Mouse (Mus musculus) cerebellum, adult 2 months (tissue): ENCODE results near the gene Tm9sf2. TPM values are rescaled to one million over a fixed set of nuclear protein-coding genes. Genes with fewer than 3 reads are reported as not detected.

ENCODE experiments used
- DNase-seq, 2 experiments: peaks; one replicate each; pipeline ENCODE4 v3.0.0; 2021
- H3K27ac ChIP-seq: fragments of 200-500 bp; 2 replicates; pipeline ENCODE4 v1.5.1; 2012; ENCODE audit warnings: low read length, control low read depth, inconsistent platforms; ENCODE audit not compliant: insufficient read depth
- H3K27me3 ChIP-seq: fragments of 200-500 bp; 2 replicates; pipeline ENCODE4 v1.6.1; 2012; ENCODE audit warnings: inconsistent platforms, mild to moderate bottlenecking, low read length, moderate library complexity; ENCODE audit not compliant: control insufficient read depth, insufficient read depth
- H3K4me1 ChIP-seq: fragments of 200-500 bp; 2 replicates; pipeline ENCODE4 v1.6.1; 2011; ENCODE audit warnings: low read length; ENCODE audit not compliant: control insufficient read depth, insufficient read depth
- H3K4me3 ChIP-seq: fragments of 200-500 bp; replicated peaks from 2 replicates; pipeline ENCODE3; 2011; ENCODE audit warnings: mild to moderate bottlenecking, low read depth, low read length, control low read depth; ENCODE audit not compliant: insufficient read depth
- POLR2A ChIP-seq: fragments of 200-500 bp; IDR thresholded peaks from 2 replicates; pipeline ENCODE4 v1.6.1; 2011; ENCODE audit warnings: low read length, control low read depth, borderline replicate concordance; ENCODE audit not compliant: insufficient read depth
- WGBS: fragments of 180-500 bp; shearing (Covaris S2); methylation state at CpG from one replicate; pipeline ENCODE4 v1.1.7; 2018; 5-methylcytosine and 5-hydroxymethylcytosine counted together
- polyA plus RNA-seq: library from polyadenylated mRNA; depleted of rRNA; stranded (reverse); fragments of >200 nt; gene quantifications from 2 replicates; pipeline ENCODE4 v1.2.3, GENCODE M21; 2012; rRNA removed

Tm9sf2 gene
- polyA plus RNA-seq, 1 experiment: 81.4 TPM

- DNase-seq: no peak
- H3K27me3 ChIP-seq: no peaks in the 10 kb centered on the region
- no peak overlapping the region for H3K27ac ChIP-seq
- no peak for TF ChIP-seq POLR2A
- H3K4me1 ChIP-seq: 0 out of 2 replicates have a peak, but pooled peaks cover under 1% of the 10 kb centered on the region
- no peak overlapping the region for H3K4me3 ChIP-seq
- 91% methylated on average over 5 of the region's 5 CpGs for WGBS
Measured at GRCm38 (mm10) chr14:122209177-122209576, 102.3 kb downstream of the Tm9sf2 start.

Other genes with a start within 250 kb of the Tm9sf2 start
- gene Ubac2, start 228.4 kb upstream of the Tm9sf2 start, polyA plus RNA-seq: 44.4 and 45.6 TPM in 2 replicates
- gene Gpr18, start 191.3 kb upstream of the Tm9sf2 start, polyA plus RNA-seq: 0.06 TPM in 1 of 2 replicates, not detected in the other
- 0.33 and 0.52 TPM in 2 replicates for gene Gpr183, start 141.8 kb upstream of the Tm9sf2 start, polyA plus RNA-seq
- 0.28 and 0.29 TPM in 2 replicates for gene Timm8a2, start 72.4 kb upstream of the Tm9sf2 start, polyA plus RNA-seq
- gene Clybl, start 74.7 kb downstream of the Tm9sf2 start, polyA plus RNA-seq: 38.1 and 40.6 TPM in 2 replicates